Mouse (Mus musculus) spleen, adult 2 months (tissue): ENCODE measurements around the gene Ehd4.

Source experiments
- CTCF ChIP-seq: fragments of 200-500 bp; IDR thresholded peaks from 2 replicates; pipeline ENCODE4 v1.5.1; 2011; ENCODE audit warnings: mild to moderate bottlenecking, inconsistent platforms; ENCODE audit not compliant: insufficient read depth, insufficient read length, insufficient replicate concordance; ENCODE audit errors: extremely low read depth
- POLR2A ChIP-seq: fragments of 200-500 bp; IDR thresholded peaks from 2 replicates; pipeline ENCODE4 v1.6.1; 2011; ENCODE audit warnings: low read depth, low read length, inconsistent platforms

DNA sequence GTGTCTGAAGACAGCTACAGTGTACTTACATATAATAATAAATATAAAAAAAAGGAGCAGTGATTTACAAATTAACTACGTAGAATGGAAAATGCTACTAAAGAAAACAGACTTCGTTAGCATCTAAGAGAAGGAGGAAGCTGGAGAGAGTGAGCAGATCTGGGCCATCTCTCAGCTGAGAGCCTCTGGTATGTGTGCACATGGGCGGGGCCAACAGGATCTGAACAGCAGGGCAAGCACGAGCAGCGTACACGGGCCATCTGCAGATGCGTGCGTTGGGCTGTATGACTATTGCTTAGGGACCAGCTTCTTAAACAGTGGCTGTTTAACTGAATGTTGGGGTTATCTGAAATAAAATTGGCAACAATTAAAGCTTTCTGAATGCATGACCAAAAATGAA lies 56.5 kb downstream of the Ehd4 start:
- TF ChIP-seq CTCF (no peak), POLR2A (no peak)
